Mouse (Mus musculus): ENCODE data around the gene Gpa33.

DNA sequence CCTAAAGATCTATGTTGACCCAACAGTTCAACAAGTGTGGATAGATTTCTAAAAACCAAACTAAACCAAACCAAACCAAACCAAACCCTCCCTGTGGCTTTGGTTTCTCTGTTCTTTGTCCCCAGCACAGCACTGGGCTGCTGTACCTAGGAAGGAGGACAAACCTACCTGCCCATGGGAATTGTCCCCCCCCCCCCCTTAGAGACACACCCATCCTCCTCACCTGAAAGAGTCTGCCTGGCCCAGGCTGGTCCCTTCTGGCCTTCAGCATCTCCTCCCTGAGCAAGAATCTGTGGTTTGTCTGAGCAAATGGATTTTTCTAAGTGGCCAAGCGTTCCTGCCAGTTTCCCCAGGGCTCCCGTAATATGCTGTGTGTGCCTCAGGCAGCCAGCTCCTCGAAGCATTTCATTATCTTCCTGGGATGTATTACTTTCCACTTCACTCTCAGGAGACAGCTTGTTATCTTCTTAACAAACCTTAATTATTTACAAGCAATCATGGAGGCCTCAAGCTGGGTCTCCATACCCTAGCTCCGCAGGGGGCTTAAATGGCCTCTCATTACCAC is 9.7 kb downstream of the Gpa33 start:
- TF ChIP-seq POLR2A (IDR thresholded peaks at IDR 0.05; ENCODE audit: insufficient read length, low read depth) (no peak), E2F4 (IDR thresholded peaks at IDR 0.05; ENCODE audit: insufficient read depth) (no peak), MAX (IDR thresholded peaks at IDR 0.05; ENCODE audit: low read depth) (no peak), USF1 (IDR thresholded peaks at IDR 0.05; ENCODE audit: low read depth) (no peak), TCF12 (IDR thresholded peaks at IDR 0.05; ENCODE audit: insufficient read depth, poor library complexity, severe bottlenecking) (no peak), SRF (IDR thresholded peaks at IDR 0.05; ENCODE audit: control insufficient read depth, insufficient read length, low read depth) (no peak), REST (IDR thresholded peaks at IDR 0.05; ENCODE audit: insufficient read depth, insufficient read length) (no peak), MYOD1 (IDR thresholded peaks at IDR 0.05; ENCODE audit: control insufficient read depth in 1 of 3, insufficient read length in 2 of 3, low read depth in 2 of 3) (no peak), TCF3 (IDR thresholded peaks at IDR 0.05; ENCODE audit: insufficient read length, low read depth) (no peak)

All from myocyte (in vitro differentiated cells).